Mouse (Mus musculus) cerebellum, adult 2 months (tissue): Measurements from ENCODE around the gene Gm45062.

ENCODE experiments used
- CTCF ChIP-seq: fragments of 200-500 bp; IDR thresholded peaks from 2 replicates; pipeline ENCODE4 v1.5.1; 2011; ENCODE audit warnings: low read depth, mild to moderate bottlenecking, control low read depth, low read length, moderate library complexity, borderline replicate concordance; ENCODE audit not compliant: insufficient read depth
- POLR2A ChIP-seq: fragments of 200-500 bp; IDR thresholded peaks from 2 replicates; pipeline ENCODE4 v1.6.1; 2011; ENCODE audit warnings: low read length, control low read depth, borderline replicate concordance; ENCODE audit not compliant: insufficient read depth

GRCm38 (mm10) chr6:8423142-8423541, 163.9 kb downstream of the Gm45062 start:
- TF ChIP-seq CTCF (no peak), POLR2A (no peak)
